Mouse (Mus musculus) spleen, embryonic (tissue): Measurements from ENCODE around the gene Bag5.
"Not testable (repeated sequence)": the region's sequence is repeated elsewhere in the genome, so short reads cannot be mapped to it uniquely, and the experiment has no call there.

ENCODE experiments used
- CTCF ChIA-PET: fragments of 350-600 bp; sonication (Branson Sonifier 250); formaldehyde crosslinking; loops from one replicate; lab custom pipeline; 2022; lab: Charles Lee

The Bag5 gene

DNA sequence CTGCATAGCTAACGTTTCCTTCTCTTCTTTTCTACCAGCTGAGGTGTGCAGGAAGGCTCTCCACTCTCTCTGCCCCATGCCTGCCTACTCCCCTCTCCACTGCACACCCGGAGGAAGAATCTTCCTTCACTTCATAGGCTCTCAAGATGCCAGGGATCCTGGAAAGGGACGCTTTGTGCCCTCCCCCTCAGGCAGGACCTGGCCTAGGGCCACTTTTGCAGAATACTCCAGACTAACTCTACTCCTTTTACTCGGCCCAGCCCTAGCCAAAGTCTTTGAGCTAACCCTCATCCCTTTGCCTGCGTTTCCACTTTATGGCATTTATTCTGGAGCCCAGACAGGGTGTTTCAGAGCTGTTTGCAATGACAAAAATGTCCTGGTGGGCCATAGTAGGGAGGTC, 35.6 kb downstream of the Bag5 start:
- CTCF ChIA-PET, result interaction anchor here (1.0 kb wide), 1 partner anchor 19 kb away, joined by 4 read pairs; no protein-coding TSS in a partner anchor

DNA sequence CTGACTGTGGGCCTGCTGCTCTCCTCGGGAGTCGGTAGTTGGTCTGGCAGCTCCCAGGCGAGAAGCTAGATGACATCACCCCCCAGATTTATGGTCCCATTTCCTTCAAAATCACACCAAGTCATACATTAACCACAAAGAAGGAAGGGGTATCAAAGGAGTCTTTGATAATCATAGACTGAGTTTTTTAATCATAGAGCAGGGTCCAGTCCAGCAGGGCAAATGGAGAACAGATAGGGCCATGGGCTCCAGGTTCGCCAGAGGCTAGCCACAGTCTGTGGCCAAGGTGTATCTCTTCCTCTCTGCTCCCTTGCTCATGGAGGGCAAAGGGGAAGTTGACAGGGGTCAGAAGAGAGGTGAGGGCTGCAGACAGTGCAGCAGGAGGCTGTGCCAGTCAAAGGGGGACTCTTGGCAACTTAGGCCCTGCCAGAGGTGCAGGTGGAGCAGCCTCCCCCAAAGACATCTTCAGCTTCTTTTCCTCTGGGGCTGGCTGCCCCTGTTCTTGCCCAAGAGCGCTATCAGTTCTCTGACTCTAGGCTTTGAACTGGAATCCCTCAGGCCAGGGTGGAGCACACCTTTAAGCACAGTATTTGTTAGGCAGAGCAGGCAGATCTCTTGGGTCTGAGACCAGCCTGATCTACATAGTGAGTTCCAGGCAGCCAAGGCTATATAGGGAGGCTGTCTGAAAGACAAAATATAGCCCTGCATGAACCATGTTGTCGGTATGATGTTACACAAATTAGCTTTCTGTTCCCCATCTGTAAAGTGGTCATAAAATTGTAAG, 37.1 kb downstream of the Bag5 start:
- CTCF ChIA-PET, result interaction anchor here (1.1 kb wide), 1 partner anchor 19 kb away, joined by 3 read pairs; no protein-coding TSS in a partner anchor

DNA sequence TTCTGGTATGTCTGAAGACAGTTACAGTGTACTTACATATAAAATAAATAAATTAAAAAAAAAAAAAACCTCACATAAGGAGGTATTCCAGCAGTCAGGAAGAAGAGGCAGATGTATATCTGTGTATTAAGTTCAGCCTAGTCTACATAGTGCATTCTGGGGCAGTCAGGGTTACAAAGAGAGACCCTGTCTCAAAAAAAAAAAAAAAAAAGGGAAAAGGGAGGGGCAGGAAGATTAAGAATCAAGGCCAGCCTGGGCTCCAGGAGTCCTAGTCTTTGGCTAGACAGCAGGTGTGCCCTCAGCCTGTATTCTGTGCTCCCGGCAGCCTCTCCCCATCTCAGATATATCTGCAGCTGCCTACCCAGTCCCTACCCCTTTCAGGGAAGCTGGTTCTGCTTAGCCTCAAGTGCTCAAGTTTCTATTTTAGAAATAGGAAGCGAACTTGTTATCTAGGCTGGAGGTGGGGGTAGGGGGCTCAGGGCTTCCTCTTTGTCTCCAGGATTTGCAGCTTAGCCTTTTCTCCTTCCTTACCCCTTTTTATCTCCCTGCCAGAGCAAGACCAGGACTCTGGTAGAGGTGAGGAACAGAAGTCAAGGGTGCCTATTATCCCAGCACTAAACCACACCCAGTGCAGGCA, 38.1 kb downstream of the Bag5 start:
- CTCF ChIA-PET, result interaction anchor here (1.0 kb wide), 1 partner anchor 22 kb away, joined by 4 read pairs; no protein-coding TSS in a partner anchor

DNA sequence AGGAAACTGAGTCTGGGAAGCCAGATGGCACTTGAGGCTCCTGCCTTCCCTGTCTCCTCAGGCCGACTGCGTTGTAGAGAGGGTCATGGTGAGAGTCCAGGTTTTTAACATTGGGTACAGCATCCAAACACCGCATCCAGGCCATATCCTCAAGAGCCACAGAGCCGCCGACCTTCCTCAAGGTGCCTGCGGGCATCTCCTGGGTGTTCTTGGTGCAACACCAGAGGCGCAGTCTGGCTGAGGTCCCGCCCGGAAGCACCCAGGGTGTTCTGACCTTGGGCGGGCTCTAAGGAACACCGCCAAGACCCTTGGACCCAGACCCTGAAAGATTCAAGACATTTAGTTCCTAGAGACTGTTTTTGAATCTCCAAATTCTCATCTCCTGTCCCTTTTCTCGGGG, 40.5 kb downstream of the Bag5 start:
- CTCF ChIA-PET, result interaction anchor here (0.6 to 0.8 kb wide), 2 partner anchors 15 to 147 kb away, joined by 3 to 7 read pairs; no protein-coding TSS in a partner anchor

DNA sequence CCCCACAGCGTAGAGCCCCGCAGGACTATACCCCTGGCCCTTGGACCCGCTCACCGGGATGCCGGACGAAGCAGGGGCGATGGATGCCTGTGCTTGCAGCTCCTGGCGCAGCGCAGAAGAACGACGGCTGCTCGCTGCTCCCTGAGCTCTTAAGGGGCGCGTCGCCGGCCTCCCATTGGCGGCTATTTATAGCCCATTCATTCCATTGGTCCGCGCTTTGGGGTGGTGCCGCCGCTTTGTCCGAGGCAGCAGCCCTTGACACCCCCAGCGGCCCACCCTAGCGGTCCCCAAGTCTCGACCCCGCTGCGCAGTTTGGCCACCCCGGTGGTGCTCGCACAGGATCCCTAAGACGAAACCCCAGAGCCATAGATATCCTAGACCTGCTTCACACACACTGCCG, 40.9 kb downstream of the Bag5 start, which contains the start of gene Ckb:
TSS of gene Ckb (minus strand) at position 163 of the 400 bp plus-strand sequence.
- CTCF ChIA-PET, result interaction anchor here (0.6 to 0.8 kb wide), 2 partner anchors 15 to 147 kb away, joined by 3 to 7 read pairs; no protein-coding TSS in a partner anchor

DNA sequence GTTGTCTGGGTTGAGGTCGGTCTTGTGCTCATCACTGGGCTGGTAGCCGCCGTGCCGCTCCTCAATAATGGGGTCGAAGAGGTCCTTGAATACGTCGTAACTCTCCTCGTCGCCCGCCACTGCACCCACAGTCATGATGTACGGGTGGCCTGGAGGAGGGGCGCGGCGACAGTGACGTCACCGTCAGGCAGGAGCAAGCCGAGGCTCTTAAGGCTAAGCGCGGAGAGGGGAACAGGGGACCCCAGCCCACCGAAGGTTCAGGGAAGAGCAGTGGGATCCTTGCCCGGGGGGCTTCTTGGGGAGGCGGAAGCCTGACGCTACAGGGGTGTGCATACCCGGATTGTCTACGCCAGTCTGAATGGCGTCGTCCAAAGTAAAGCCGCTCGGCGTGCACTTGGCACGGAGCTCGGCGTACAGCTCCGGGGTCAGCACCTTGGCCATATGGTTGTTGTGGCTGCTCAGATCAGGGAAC, 41.6 kb downstream of the Bag5 start:
- CTCF ChIA-PET, result no interaction called here

DNA sequence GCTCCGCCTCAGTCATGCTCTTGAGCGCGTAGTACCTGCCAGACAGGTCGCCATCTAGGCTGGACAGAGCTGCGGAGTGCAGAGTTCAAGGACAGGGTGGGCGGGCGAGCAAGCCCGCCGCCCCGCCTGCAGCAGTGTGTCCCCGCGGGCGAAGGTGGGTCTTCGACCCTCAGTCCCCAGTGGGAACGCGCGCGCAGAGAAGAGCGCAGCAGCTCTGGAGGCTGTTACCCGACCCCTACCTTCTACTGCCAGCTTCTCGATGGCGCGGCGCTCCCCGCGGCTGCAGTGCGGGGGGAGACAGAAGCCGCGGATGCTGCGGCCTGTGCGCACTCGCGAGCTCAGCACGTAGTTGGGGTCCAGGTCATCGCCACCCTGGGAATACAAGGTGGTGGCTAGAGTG, 42.1 kb downstream of the Bag5 start:
- CTCF ChIA-PET, result interaction anchor here (0.7 kb wide), 1 partner anchor 110 kb away, joined by 5 read pairs; no protein-coding TSS in a partner anchor

DNA sequence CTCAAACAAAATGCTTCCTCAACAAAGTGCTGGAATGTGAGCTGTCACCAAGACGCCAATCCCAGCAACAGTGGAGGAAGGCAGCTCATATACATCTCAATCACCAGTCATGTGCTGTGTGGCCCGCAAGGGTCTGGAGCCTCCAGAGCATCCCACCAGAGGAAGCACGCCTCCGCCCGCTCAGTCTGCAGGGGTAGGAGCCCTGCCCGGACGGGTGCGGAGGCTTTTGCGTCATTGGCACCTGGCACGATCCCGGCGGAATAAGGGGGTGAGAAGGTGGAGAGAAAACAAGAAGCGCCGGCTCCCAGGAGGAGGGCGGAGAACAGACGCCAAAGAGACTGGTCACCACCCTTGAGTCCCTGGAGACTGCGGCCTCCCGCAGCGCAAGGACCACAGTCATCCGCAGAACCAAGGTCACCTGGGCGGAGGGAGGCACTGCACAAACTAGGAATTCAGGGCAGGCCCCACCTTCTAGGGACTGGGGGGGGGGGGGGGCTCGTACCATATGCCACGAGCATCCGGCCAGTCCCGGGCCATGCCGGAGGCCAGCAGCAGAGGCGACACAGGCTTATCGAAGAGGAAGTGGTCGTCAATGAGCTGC, 42.6 kb downstream of the Bag5 start:
- CTCF ChIA-PET, result interaction anchor here (0.7 kb wide), 1 partner anchor 110 kb away, joined by 5 read pairs; no protein-coding TSS in a partner anchor

DNA sequence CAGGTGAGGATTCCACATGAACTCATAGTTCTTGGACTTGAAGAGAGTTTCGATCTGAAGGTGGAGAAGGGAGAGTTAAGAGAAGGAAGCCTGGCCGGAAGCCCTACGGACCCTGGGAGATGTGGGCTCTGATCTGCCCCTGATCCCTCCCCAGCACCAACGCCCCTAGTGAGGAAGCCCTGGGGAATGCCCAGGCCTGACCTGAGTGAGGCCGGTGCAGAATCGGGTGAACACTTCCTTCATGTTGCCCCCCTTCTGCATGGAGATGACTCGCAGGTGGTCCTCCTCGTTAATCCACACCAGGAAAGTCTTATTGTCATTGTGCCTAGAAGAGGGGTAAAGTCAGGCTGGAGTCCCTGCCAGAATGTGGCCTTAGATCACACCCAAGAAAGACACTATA, 43.1 kb downstream of the Bag5 start:
- CTCF ChIA-PET, result no interaction called here

DNA sequence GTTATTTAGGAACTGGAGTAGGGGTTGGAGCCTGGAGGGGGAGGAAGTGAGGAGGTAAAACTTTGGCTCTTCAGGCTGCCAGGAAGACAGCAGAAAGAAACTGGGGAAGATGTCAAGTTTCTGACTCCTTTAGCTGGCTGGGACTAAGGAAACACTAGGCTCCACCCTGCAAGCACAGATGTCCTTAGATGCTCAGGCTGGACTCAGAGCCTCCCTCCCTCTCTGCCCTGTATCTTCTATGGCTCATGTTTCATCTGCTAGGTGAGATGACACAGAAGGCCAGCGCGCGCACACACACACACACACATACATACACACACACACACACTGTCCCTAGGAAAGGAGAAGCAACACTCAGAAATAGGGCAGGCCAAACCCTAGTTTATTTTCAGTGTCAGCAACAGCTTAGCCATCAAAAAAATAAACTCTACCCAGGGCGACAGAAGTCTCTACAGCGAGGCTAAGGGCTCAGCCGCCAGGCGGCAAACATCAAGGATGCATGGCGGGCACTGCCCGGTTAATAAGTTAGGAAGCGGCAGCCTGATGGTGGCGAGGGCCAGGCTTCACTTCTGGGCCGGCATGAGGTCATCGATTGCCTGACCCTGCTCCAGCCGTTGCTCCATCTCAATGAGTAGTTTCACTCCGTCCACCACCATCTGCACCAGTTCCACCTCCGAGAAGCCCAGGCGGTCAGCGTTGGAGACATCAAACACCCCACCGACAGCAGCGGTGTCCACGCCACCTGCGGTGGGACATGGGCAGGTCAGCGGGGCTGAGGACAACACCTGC, 43.9 kb downstream of the Bag5 start:
- CTCF ChIA-PET, result interaction anchor here (0.6 to 0.7 kb wide), 3 partner anchors 27 to 271 kb away, joined by 3 read pairs; no protein-coding TSS in a partner anchor

DNA sequence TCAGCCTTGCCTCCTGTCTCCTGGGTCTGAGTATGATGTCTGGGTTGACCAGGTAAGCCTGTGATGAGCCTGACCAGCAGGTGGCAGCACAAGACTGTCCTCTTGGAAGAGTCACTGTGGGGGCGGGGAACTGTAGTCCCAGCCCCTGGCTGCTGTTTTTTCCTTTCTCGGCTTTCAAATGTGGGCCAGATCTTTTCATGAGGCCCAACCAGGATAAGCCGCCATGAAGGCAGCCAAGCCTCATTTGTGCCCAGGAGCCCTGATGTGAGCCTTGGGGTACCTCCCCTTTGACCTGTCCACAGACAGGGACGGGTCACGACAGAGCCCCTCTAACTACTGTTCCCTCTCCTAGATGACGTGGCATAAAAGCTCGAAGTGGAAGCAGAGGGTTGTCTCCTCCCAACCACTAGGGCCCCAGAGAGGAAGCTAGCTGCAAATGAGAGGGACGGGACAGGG, 44.6 kb downstream of the Bag5 start:
- CTCF ChIA-PET, result interaction anchor here (0.6 to 0.7 kb wide), 3 partner anchors 28 to 271 kb away, joined by 3 read pairs; no protein-coding TSS in a partner anchor

DNA sequence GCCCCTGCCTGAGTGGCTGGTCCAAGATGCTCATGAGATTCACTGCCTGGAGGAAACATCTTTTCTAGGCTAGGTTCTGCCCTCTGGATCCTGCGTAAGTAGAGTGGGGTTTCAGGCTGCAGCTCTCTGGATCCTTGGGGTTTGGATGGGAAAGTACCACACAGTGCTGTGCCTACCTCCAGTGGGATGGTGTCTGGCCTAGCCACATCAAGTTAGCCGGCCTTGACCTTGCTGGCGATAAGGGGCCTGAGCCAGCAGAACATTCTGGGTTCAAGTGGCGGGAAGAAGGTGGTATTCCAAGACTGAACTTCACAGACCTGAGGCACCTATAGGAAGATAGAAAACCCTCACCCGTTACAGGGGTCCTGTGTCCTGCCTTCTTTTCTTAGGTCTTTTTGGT, 45.6 kb downstream of the Bag5 start:
- CTCF ChIA-PET, result interaction anchor here (1.2 kb wide), 1 partner anchor 10 kb away, joined by 3 read pairs; no protein-coding TSS in a partner anchor

DNA sequence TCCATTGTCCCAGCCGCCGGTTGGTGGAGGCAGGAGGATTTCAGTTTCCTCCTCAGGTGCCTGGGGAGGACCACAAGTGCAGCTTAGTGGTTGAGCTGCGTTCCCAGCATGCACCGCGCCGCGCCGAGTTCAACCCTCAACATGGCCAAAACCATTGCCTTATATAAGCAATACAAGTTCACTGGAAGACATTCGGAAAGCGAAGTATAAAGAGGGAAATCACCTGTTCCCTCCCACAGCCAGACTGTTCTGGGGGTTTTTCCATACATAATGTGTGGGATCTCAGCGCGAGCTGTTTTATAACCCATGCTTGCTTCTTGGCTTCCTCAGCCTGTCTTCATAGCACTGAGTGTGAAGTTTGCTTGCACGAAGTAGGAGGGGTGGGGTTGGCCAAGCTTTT, 46.7 kb downstream of the Bag5 start:
- CTCF ChIA-PET, result interaction anchor here (1.2 to 1.5 kb wide), 2 partner anchors 9 to 30 kb away, joined by 3 to 4 read pairs; no protein-coding TSS in a partner anchor

DNA sequence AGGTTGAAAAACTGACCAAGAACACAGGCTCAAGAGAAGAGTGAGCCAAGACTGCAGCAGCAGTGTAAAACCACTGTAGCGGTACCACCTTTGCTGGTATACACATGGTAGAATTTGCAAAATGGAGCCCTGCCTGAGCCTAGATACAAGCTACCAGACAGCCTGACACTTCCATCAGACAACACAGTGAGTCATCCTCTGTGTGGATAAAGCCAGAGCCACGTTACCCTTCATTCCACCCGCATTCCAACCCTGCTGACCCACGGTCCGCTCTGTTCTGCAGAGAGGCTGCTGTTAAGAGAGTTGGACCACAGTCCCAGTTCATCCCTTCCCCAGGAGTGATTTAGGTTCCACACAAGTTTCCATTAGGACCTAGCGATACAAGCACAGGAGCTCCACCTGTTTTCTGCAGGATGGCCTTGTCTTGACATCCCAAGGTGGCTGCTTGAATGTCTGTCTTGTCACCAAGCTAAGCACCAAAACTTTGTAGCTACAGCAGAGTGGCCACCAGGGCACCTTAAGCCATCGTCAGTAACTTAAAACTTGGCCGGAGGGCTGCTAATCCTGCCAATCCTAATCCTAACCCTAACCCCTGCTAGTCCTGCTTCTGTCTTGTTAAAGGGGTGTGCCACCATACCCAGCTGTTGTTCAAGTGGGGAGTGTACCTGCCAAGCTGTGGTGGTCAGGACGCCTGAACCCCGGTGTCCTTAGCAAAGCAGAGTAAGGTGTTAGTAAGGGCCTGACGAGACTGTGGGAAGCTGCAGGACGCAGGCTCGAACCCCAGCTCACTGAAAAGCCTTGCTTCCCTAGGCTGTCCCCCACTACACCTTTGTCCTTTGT, 47.8 kb downstream of the Bag5 start:
- CTCF ChIA-PET, result interaction anchor here (1.5 kb wide), 1 partner anchor 31 kb away, joined by 4 read pairs; no protein-coding TSS in a partner anchor

DNA sequence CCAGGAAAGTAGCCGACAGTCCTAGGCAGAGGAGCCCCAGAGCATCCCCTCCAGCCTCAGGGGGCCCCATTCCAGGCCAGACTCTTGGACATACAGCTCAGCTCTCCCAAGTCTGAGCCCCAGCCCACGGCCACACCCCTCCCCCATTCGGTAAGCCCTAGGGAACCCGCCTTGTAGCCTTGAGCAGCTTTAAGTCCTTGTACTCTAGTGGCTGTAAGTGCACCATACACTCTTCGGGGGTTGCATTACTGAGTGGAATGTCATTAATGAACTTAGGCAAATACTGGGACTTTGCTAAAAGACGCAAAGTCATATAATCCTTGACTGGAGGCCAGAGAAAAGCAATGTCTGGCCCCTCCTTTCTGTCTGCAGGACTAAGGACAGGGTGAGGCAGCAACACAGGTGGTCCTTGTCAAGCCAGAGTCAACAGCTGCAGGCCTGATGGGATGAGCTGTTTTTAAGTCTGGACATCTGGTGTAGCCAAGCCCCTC, 48.9 kb downstream of the Bag5 start:
- CTCF ChIA-PET, result no interaction called here

DNA sequence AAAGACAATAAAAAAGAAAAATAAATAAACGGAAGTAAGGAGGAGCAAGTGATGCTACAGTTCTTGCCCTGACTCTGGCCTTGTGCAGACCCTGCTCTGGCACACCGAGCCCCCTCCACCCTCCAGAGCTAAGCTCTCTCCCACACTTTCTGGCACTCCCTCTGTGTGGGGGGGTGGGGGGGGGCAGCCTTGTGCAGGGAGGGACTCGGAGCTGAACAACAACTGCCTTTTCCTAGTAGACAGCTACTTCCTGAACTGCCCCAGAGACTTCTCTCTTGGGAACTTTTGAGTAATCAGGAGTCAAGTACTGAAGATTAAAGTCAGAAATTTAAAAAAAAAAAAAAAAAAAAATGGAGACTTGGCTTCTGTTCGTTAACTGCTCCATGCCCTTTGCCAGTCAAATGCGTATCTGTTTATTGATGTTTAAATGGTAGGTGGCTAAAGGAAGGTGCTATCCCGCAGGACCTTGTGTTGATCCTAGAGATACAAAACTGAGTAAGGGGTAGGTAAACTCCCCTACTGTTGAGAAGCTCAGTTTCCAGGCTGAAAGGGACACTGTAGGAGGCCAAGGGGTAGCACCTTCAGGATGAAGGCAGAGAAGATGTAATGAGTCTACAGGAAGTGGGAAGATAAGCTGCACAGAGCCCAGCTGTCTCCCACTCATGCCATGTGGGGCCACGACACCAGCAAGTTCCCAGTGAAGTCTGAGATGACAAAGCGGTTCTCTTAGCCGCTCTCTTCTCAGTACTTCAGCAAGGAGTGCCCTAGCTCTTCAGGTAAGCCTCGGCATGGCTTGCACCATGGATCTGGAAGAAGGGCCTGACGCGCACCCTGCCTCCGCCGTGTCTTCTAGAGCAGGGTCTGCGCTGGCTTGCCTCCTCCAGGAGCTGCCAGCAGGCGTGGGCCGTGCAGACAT, 49.6 kb downstream of the Bag5 start:
- CTCF ChIA-PET, result no interaction called here

DNA sequence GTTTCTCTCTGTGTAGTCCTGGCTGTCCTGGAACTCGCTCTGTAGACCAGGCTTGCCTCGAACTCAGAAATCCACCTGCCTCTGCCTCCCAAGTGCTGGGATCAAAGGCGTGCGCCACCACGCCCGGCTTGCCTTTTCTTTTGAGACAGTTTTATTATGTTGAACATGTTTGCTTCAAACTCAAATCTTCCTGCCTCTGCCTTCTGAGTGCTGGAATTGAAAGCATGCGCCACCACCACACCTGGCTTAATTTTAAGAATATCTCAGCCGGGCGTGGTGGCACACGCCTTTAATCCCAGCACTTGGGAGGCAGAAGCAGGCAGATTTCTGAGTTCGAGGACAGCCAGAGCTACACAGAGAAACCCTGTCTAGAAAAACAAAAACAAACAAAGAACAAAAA, 51.5 kb downstream of the Bag5 start:
- CTCF ChIA-PET, result not testable (repeated sequence)

DNA sequence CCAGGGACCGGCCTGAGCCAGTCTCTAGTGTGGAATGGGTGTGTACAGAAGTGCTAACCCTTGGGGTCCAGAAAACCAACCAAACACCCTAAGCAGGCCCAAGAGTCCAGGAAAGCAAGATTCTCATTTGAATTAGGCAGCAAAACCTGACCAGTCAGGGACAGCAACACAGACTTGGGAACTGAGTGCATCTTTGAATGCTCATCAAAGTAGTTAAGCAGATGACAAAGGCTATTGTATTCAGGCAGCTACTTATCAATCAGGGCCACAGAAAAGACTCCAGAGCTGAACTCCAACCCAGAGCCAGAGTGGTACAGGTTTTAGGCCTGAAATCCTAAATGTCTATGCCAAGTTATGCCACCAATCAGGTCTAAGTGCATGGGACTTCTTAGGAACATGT, 52.4 kb downstream of the Bag5 start:
- CTCF ChIA-PET, result no interaction called here
